Mouse (Mus musculus) stomach, embryonic 16.5 days (tissue): ENCODE measurements at regions not wholly inside any gene's neighbourhood (a gene's known extent, or its start where the extent isn't known, plus 50 kb on each side); places are given as distances from the start of the nearest gene placed in this dataset.
"Not testable (repeated sequence)": the region's sequence is repeated elsewhere in the genome, so short reads cannot be mapped to it uniquely, and the experiment has no call there.

Source experiments
- ATAC-seq: fragments of 200-750 bp; cut with Nextera tagmentation; 2 replicates; pipeline ENCODE4 v1.8.0; 2017; ENCODE audit warnings: moderate number of reproducible peaks, moderate TSS enrichment; ENCODE audit not compliant: insufficient read depth, low FRiP score
- H3K27ac ChIP-seq: fragments of 300-500 bp; sonication (generic); 2 replicates; pipeline ENCODE4 v1.5.1; 2014; ENCODE audit warnings: low read length
- H3K27me3 ChIP-seq: fragments of 300-500 bp; sonication (generic); 2 replicates; pipeline ENCODE4 v1.6.1; 2014; ENCODE audit warnings: low read length, control low read depth, mixed read lengths; ENCODE audit not compliant: control insufficient read depth, insufficient read depth
- H3K36me3 ChIP-seq: fragments of 300-500 bp; sonication (generic); 2 replicates; pipeline ENCODE4 v1.6.1; 2014; ENCODE audit warnings: low read length; ENCODE audit not compliant: control insufficient read depth, insufficient read depth
- H3K4me1 ChIP-seq: fragments of 300-500 bp; sonication (generic); 2 replicates; pipeline ENCODE4 v1.6.1; 2014; ENCODE audit warnings: low read length, control low read depth, mixed read lengths; ENCODE audit not compliant: control insufficient read depth, insufficient read depth
- H3K4me2 ChIP-seq: fragments of 300-500 bp; sonication (generic); 2 replicates; pipeline ENCODE4 v1.6.1; 2014; ENCODE audit warnings: low read depth, low read length, mixed read lengths
- H3K4me3 ChIP-seq: fragments of 300-500 bp; sonication (generic); replicated peaks from 2 replicates; pipeline ENCODE4 v1.5.1; 2014; ENCODE audit warnings: mild to moderate bottlenecking, low read length
- H3K9ac ChIP-seq: fragments of 300-500 bp; sonication (generic); 2 replicates; pipeline ENCODE4 v1.6.1; 2014; ENCODE audit warnings: low read length
- H3K9me3 ChIP-seq: fragments of 300-500 bp; sonication (generic); replicated peaks from 2 replicates; pipeline ENCODE4 v1.6.1; 2016; ENCODE audit warnings: low read length, control low read depth; ENCODE audit not compliant: control insufficient read depth
- WGBS: fragments of 180-500 bp; shearing (Covaris S2); extraction: QIAGEN DNeasy Blood & Tissue Kit; methylation state at CpG from one replicate; pipeline ENCODE4 v1.1.7; 2014; 5-methylcytosine and 5-hydroxymethylcytosine counted together

GRCm38 (mm10) chr3:21049365-21049764, 682.4 kb upstream of the Agtr1b start:
- not testable (repeated sequence) for H3K36me3 ChIP-seq, H3K4me2 ChIP-seq, H3K27ac ChIP-seq, ATAC-seq, H3K27me3 ChIP-seq, H3K4me1 ChIP-seq, H3K9ac ChIP-seq, H3K4me3 ChIP-seq, H3K9me3 ChIP-seq
- WGBS = 71% methylated on average over 16 of the region's 25 CpGs

DNA sequence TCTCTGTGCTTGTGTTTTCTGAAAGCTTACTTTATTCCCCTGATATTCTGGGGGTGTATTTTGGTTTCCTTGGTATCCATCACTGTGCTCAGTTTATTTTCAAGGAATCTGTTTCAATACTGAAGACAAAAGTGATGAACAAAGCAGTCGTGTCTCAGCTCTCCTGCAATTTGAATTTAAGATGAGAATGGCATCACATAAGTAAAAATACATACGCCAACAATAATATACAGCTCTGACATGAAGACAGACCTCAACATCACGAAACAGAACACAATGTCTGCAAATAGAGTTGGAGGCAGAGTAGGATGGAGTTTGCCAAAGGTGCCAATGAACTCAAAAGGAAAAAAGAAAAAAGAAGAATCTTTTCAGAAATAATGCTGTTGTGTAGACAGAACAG, 679.0 kb upstream of the Agtr1b start:
- no peak overlapping the region for H3K4me3 ChIP-seq
- H3K27ac ChIP-seq = no peak overlapping the region
- H3K9ac ChIP-seq = no peak overlapping the region
- H3K4me2 ChIP-seq = no peak overlapping the region
- 86% methylated on average over 3 of the region's 3 CpGs for WGBS
- no peaks in the 10 kb centered on the region for H3K27me3 ChIP-seq
- H3K36me3 ChIP-seq = no peaks in the 10 kb centered on the region
- H3K4me1 ChIP-seq = no peaks in the 10 kb centered on the region
- H3K9me3 ChIP-seq = no peaks in the 10 kb centered on the region
- ATAC-seq = no peak

DNA sequence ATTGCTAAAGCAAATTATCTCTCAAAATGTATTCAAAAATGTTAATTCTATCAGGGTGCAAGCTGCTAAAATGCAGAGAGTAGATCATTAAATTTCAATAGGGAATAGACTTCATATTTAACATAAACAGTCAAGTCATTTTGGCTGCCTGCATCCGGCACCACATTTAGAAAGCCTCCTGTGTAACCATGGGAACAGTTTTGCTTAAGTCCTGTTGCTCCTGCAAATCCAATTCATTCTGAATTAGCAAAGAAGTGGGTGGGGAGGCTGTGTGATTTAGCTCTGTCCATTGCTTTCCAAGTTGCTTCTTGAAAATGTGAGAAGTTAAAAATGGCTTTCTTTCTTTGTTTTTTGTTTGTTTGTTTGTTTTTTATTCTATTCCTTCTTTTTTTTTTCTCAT, 658.9 kb upstream of the Agtr1b start:
- no peak overlapping the region for H3K4me2 ChIP-seq
- ATAC-seq = no peak
- no peak overlapping the region for H3K9ac ChIP-seq
- H3K4me3 ChIP-seq = no peak overlapping the region
- no peak overlapping the region for H3K27ac ChIP-seq
- H3K36me3 ChIP-seq = no peaks in the 10 kb centered on the region
- no peaks in the 10 kb centered on the region for H3K27me3 ChIP-seq
- no peaks in the 10 kb centered on the region for H3K4me1 ChIP-seq
- no peaks in the 10 kb centered on the region for H3K9me3 ChIP-seq
- WGBS = 27% methylated on average over 1 of the region's 1 CpGs

GRCm38 (mm10) chr3:21020946-21021345, 654.0 kb upstream of the Agtr1b start:
- Histone ChIP-seq H3K4me2 (no peak overlapping the region), H3K27me3 (no peaks in the 10 kb centered on the region), H3K27ac (no peak overlapping the region), H3K9me3 (no peaks in the 10 kb centered on the region), H3K36me3 (no peaks in the 10 kb centered on the region), H3K4me1 (no peaks in the 10 kb centered on the region), H3K4me3 (no peak overlapping the region), H3K9ac (no peak overlapping the region)
- 74% methylated on average over 1 of the region's 1 CpGs for WGBS
- ATAC-seq = no peak

DNA sequence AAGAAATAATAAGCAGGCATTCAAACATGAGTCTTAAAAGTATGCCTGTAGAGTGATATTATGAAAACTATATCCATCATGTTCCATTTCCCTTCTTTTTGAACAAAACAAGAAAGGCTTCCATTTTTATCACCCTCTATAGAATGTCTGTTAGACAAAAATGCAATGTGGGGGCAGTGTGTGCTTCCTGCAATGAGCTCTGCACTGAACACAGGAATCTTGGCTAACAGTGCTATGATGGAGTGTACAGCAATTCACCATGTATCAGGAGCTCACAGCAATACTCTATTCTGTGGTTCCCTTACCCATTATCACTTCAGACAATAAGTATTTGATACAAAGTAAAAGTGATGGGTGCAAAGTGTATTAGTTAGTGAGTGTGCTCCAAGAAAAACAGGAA, 653.3 kb upstream of the Agtr1b start:
- Histone ChIP-seq H3K27ac (no peak overlapping the region), H3K4me2 (no peak overlapping the region), H3K27me3 (no peaks in the 10 kb centered on the region), H3K4me1 (no peaks in the 10 kb centered on the region), H3K9ac (no peak overlapping the region), H3K4me3 (no peak overlapping the region), H3K9me3 (no peaks in the 10 kb centered on the region), H3K36me3 (no peaks in the 10 kb centered on the region)
- ATAC-seq = no peak

GRCm38 (mm10) chr3:21009650-21010049, 642.7 kb upstream of the Agtr1b start:
- H3K9me3 ChIP-seq = no peaks in the 10 kb centered on the region
- 83% methylated on average over 1 of the region's 1 CpGs for WGBS
- no peaks in the 10 kb centered on the region for H3K4me1 ChIP-seq
- no peak overlapping the region for H3K27ac ChIP-seq
- H3K36me3 ChIP-seq = no peaks in the 10 kb centered on the region
- no peak overlapping the region for H3K4me3 ChIP-seq
- no peak overlapping the region for H3K9ac ChIP-seq
- no peak overlapping the region for H3K4me2 ChIP-seq
- no peaks in the 10 kb centered on the region for H3K27me3 ChIP-seq
- ATAC-seq = no peak

- no peak overlapping the region for H3K9ac ChIP-seq
- H3K9me3 ChIP-seq = no peaks in the 10 kb centered on the region
- no peak overlapping the region for H3K27ac ChIP-seq
- no peaks in the 10 kb centered on the region for H3K4me1 ChIP-seq
- H3K27me3 ChIP-seq = no peaks in the 10 kb centered on the region
- H3K4me3 ChIP-seq = no peak overlapping the region
- no peaks in the 10 kb centered on the region for H3K36me3 ChIP-seq
- no peak overlapping the region for H3K4me2 ChIP-seq
- ATAC-seq = no peak
Measured at GRCm38 (mm10) chr3:20998295-20998694, 631.3 kb upstream of the Agtr1b start.

GRCm38 (mm10) chr3:20989486-20989970, 622.6 kb upstream of the Agtr1b start:
- Histone ChIP-seq H3K27ac (no peak overlapping the region), H3K9me3 (no peaks in the 10 kb centered on the region), H3K36me3 (no peaks in the 10 kb centered on the region), H3K4me3 (no peak overlapping the region), H3K9ac (no peak overlapping the region), H3K4me1 (0 out of 2 replicates have a peak, but pooled peaks cover 2% of the 10 kb centered on the region), H3K27me3 (no peaks in the 10 kb centered on the region), H3K4me2 (no peak overlapping the region)
- no peak for ATAC-seq
- WGBS = 63% methylated on average over 2 of the region's 2 CpGs

- no peak overlapping the region for H3K4me2 ChIP-seq
- 14% methylated on average over 1 of the region's 1 CpGs for WGBS
- no peak overlapping the region for H3K9ac ChIP-seq
- H3K27me3 ChIP-seq = no peaks in the 10 kb centered on the region
- H3K4me1 ChIP-seq = 0 out of 2 replicates have a peak, but pooled peaks cover 2% of the 10 kb centered on the region
- no peak overlapping the region for H3K27ac ChIP-seq
- no peak for ATAC-seq
- H3K36me3 ChIP-seq = no peaks in the 10 kb centered on the region
- H3K4me3 ChIP-seq = no peak overlapping the region
- H3K9me3 ChIP-seq = no peaks in the 10 kb centered on the region
Measured at GRCm38 (mm10) chr3:20986942-20987341, 620.0 kb upstream of the Agtr1b start.

DNA sequence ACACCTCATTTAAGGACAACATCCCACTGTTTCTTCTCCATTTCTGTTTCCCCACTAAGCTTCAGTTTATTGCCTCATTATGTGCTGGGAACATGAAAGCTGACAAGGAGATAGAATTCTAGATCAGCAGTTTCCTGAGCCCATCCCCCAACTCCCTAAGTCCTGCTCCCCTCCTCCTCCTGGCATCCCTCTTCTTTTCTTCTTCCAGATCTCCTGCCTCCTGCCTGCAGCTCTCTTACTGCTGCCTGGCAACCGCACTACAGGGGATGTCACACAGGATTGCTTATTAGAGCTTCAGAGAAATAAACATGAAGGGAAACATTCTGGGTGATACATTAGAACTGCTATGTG, 619.4 kb upstream of the Agtr1b start:
- Histone ChIP-seq H3K4me3 (no peak overlapping the region), H3K27ac (no peak overlapping the region), H3K4me1 (0 out of 2 replicates have a peak, but pooled peaks cover 2% of the 10 kb centered on the region), H3K9me3 (no peaks in the 10 kb centered on the region), H3K4me2 (no peak overlapping the region), H3K36me3 (no peaks in the 10 kb centered on the region), H3K9ac (no peak overlapping the region), H3K27me3 (no peaks in the 10 kb centered on the region)
- no peak for ATAC-seq
- 27% methylated on average over 1 of the region's 1 CpGs for WGBS
